Mouse (Mus musculus): Measurements from ENCODE around the gene Zbtb49.

Gene Zbtb49

GRCm38 (mm10) chr5:38220328-38220912 lies at the start of gene Zbtb49, which contains the start of gene Lyar:
Gene Zbtb49 (minus strand): TSS chr5:38220457.
Gene Lyar (plus strand): TSS chr5:38220470.
- DNase-seq = peak; percentile 93

DNA sequence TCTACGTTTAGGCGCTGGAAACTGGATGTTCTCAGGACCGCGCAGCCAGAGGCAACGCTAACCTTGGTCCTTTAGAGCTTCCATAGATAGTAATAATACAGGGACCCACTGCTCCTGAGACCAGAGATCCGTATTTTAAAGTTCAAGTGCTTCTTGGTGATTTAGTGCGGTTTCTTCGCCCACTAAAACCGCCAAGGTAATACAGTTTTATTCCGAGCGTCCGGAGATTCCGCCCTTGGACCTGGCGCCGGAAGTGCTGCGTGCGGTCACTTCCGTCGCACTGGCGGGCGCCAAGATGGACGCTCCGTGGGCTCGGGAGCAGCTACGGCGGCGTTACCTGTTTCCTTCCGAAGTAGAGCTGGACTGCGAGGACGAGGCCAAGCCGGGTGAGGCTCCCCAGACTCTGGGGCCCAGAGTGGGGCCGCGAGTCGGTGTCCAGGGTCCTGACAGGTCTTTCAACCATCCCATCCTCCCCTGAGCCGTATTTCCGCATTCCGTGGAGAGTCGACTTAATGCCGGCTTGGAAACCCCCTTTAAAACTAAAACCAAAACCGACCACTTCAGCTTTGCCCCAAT lies 39.9 kb upstream of the Zbtb49 start, which contains the start of gene Tmem128:
TSS of gene Tmem128 (plus strand) at position 79 of the 576 bp plus-strand sequence.
- DNase-seq = peak; percentile 52 to 55

DNA sequence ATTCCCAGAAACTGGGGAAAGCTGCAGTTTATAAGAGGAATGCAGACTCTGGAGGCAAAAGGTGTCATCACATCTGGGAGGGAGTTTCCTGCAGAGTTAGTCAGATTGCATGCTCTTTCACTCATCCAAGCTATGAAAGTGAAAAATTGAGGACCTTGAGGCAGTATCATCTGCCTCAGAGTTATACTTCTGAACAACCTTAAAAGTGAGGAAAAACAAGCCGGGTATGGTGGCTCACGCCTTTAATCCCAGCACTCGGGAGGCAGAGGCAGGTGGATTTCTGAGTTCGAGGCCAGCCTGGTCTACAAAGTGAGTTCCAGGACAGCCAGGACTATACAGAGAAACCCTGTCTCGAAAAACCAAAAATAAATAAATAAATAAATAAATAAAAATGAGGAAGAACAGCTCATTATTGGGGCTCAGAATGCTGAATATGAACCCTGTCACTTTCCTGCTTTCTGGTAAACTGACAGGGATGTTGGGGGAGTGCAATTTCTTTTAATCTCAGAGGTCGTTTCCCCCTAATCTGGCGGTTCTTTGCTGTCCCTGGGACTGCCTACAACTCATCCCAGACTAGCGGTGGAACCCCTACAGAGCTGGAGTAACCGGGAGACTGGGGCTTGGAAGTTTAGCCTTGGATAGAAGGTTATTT lies 39.3 kb upstream of the Zbtb49 start:
- DNase-seq = no peak

DNA sequence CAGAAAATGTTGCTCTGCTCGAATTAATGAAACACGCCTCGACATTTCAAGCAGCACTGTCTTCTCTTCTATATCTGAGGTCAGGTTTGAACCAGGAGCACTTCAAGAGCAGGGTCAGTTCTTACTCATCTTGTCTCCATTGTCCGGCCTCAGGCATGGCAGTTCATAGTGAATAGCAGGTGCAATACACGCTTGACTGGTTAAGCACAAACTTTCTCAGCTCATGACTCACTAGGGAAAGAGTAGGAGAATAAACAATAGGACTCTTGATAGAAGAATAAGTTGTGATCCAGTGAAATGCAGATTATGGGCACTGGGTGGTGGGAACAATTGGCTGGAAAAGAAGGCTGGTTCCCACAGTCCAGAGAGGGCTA lies 38.5 kb upstream of the Zbtb49 start:
- no peak for DNase-seq

DNA sequence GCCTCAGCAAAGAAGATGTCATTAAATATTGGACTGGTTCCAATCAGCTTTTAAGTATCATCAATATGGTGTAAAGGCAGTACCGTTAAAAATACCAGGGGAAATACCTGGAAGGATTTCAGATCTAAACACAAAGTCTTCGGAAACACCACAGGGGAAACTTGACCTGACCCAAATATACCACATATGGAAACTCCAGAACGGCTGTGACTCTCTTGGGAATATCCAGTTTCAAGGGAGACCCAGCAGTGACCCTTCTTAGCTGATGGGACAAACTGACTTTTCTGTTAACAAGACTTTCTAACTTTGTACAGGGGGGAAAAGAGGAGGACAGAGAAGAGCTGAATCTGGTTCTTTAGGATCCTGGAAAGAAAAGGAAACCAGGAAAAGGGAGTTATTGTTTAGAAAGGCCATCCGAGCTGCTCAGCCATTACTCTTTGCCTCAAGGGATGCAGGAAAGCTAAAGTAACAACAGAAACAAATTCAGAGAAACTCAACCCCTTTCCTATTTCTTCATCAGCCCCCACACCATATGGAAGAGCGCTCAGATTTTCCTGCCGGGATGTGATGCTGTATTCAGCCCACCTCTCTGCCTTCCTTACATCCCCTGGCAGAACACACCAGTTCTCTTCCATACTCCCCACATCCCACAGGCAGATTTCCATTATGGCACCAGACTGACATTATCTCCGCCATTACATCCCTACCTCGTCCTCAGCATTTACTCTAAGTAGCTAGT lies 37.9 kb upstream of the Zbtb49 start:
- no peak for DNase-seq

DNA sequence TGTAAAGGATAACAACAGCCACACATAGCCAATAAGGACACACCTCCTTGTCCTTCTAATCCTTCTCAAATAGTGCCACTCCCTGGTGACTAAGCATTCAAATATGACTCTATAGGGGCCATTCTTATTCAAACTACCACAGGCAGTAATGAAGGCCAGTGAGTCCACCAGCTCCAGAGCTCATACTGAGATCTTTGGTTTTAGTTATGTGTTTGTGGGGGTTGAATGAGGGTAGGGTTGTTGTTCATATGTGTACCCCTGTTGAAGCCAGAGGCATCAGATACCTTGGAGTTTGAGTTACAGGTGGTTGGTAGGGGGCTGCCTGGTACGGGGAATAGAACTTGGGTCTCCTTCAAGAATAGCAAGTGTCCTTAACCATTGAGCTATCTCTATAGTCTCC lies 36.3 kb upstream of the Zbtb49 start:
- DNase-seq = no peak

GRCm38 (mm10) chr5:38255644-38256043 lies 35.4 kb upstream of the Zbtb49 start:
- no peak for DNase-seq

DNA sequence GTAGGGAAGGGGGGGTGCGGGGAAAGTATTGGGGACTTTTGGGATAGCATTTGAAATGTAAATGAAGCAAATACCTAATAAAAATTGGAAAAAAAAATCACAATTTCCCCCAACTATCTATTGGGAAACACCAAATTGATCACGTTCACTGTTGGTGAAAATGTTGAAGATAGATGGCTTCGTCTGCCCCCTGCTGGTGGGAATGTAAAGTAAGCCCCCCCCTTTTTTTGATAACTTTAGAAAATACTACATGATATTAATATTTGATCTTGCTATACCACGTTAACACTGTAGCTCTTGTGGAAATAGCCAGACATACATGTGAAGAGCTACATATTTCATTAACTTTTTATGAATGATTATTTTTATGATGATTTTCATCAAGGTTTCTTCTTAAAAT lies 34.9 kb upstream of the Zbtb49 start:
- no peak for DNase-seq

DNA sequence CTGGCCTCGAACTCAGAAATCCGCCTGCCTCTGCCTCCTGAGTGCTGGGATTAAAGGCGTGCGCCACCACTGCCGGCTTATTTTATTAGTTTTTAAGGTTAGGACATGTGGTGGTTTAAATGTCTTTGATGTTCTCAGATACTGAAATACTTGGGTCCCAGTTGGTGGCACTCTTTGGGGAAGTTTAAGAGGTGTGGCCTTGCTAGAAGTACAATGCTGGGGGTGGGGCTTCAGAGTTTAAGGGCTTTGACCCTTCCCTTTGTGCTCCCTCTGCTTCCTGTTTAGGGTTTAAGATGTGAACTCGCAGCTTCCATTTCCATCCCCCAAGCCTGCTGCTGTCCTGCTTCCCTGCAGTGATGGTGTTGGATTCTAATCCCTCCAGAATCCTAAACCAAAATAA lies 21.7 kb upstream of the Zbtb49 start:
- no peak for DNase-seq

- no peak for DNase-seq
These were observed 21.2 kb upstream of the Zbtb49 start for GRCm38 (mm10) chr5:38241473-38241834.

GRCm38 (mm10) chr5:38240727-38241472 lies 20.6 kb upstream of the Zbtb49 start:
- no peak for DNase-seq

DNA sequence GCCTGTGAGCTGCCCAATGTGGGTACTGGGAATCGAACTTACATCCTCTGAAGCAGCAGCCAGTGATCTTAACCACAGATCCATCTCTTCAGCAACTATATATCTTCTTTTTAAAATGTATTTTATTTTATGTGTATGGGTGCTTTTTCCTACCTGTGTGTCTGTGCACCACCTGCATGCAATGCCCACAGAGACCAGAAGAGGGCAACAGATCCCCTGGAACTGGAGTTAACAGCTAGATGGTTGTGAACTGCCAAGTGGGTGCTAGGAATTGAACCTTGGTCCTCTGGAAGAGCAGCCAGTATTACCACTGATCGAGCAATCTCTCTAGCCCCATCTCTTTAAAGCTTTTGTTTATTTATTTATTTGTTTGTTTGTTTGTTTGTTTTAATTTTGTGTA lies 16.4 kb upstream of the Zbtb49 start:
- no peak for DNase-seq

DNA sequence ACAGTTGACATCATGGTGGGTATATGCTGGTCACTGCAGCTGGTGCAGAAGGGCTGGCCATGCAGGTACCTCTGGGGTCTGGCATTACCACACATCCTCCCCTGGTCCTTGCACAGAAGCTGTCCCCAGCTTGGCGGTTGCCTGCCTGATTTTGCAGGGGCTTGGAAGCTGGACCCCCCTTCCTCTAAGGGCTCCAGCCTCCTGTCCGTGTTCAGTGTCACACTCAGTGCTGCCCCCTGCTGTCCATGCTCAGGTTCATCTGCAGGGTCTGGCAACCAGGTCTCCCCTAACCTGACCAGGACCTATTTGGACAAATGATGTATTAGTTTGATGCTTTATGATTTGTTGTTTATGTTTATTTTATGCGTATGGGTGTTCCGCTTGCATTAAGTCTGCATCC lies 15.2 kb upstream of the Zbtb49 start:
- peak; percentile 24 to 43 for DNase-seq

DNA sequence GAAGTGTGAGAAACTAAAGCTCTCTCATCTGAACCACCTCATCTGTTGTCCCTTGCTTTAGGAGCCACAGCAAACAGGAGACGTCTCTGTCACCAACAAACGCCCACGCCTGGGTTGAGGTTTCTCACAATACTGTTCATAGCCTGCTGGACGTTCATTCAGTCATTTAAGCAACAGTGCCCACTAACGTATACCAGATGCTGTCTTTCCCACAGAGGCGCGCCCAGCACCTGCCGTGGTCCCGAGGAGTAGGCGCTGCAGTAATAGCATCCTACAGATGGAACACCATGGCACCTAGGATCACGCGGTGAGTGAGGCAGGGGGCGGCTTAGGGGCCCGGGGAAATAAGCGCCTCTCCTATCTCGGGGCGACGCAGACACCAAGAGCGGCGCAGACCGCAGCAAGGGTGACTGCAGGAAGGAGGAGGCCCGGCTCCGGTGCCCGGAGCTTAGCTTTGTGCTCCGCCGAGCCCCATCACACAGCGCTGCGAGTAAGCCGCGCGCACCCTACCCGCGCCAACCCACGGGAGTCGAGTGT lies 418 bp downstream of the Zbtb49 start:
- peak in 1 of 2 experiments; percentile 14 for DNase-seq

DNA sequence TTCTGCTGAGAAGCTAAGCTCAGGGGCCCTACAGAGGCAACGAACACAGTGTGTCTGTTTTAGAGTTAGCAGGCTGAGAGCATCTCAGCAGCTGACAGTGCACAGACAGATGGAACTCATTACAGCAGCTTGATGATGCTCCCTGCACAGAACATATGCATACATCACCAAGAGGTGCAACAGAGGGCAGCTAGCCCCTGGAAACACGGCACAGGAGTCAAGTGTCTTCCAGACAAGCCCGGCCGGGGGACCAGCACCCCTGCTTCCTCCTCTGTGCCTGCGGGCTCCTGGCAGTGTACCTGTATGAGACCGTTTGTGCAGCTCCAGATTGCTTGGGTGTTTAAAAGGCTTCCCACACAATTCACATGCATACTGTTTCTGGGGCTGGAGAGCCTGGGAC lies 7.2 kb downstream of the Zbtb49 start:
- DNase-seq = no peak

DNA sequence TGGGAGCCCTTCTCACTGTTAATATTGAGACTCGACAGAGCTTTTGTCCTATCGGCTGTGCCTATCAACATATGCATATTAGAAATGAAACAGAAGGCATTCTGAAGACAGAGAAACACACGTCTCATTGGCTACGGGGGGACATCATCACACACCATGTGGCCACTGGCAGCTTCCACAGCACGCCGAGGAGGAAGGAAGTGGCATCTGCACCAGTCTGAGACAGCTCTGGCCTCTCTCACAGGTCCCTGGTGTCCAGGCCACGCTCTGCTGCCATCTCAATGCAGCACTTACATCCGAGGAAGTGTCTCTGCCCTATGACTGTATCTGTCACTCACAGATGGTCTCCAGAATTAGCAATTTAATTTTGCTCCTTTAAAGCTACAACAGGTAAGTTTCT lies 8.6 kb downstream of the Zbtb49 start:
- no peak for DNase-seq

GRCm38 (mm10) chr5:38208985-38209384 lies 11.3 kb downstream of the Zbtb49 start:
- DNase-seq = no peak

DNA sequence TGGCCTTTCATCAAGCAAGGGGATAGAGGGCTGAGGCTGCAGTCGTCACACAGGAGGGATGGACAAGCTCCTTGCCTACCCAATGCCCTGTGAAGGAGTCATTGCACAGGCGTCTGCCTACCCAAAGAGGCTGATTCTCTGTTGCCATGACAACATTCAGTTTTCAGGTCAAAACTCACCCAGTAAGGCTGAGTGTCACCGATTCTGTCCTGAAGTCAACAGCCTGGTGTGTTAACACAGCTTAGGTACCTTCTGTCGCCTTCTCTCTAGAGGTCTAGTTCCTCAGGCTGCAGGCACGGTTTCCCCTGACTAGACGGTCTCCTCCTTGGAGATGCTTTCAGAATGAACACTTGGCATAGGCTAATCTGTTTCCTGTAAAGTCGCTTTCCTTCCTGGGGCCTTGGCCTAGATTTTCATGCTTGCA lies 14.9 kb downstream of the Zbtb49 start:
- no peak for DNase-seq

DNA sequence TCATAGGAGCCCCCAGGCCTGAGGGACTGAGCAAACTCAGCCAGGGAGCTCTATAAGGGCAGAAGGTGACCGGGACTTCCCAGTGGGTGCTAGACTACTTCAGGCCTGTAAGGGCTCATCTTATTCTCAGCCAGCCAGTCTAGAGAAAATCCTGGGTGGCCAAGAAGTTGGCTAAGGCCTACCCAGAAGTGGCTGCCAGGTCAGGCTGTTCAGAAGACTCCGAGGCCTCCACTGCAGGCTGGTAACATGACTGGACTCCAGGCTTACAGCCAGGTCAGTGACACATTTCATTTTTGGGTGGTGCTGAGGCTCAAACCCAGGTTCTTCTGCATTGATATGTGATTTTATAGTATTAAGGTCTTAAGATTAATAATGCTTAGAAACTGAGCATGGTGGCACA lies 20.6 kb downstream of the Zbtb49 start:
- DNase-seq = no peak

DNA sequence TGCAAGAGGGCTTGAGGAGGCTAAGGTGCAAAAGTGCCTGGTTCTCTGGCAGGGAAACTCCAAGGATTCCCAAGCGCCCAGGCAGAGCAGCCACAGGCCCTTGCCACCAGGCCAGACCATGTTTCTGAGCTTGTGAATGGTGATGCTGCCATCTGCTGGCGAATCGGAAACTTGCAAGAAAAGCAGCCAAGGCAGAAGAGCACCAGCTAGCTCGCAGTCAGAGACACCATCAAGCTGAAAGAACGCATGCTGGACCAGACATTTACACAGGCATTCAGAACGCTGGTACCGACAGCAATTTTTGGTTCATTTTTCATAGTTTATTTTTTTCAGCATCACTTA lies 22.8 kb downstream of the Zbtb49 start:
- peak; percentile 61 to 72 for DNase-seq

- DNase-seq = no peak
These were observed 23.3 kb downstream of the Zbtb49 start for GRCm38 (mm10) chr5:38196821-38197481.

- DNase-seq = no peak
These were observed 24.3 kb downstream of the Zbtb49 start for GRCm38 (mm10) chr5:38195941-38196340.

Data from lung, adult 18-20 months (tissue).